Mouse (Mus musculus) kidney, adult 2 months (tissue): Measurements from ENCODE around the gene Otud7a. TPM values are rescaled to one million over a fixed set of nuclear protein-coding genes. Genes with fewer than 3 reads are reported as not detected.
A peak's percentile ranks its signal among the peaks of the same experiment; 100 is the strongest.

Source experiments
- DNase-seq: peaks from one replicate; pipeline ENCODE4 v3.0.0; 2021
- H3K27ac ChIP-seq: fragments of 200-500 bp; 2 replicates; pipeline ENCODE4 v1.5.1; 2012; ENCODE audit warnings: low read depth, low read length, control low read depth, inconsistent platforms; ENCODE audit not compliant: insufficient read depth
- H3K27me3 ChIP-seq: fragments of 200-500 bp; replicated peaks from 2 replicates; pipeline ENCODE4 v1.6.1; 2012; ENCODE audit warnings: mild to moderate bottlenecking, moderate library complexity, low read length, inconsistent platforms; ENCODE audit not compliant: control insufficient read depth, insufficient read depth
- H3K36me3 ChIP-seq: fragments of 200-500 bp; 2 replicates; pipeline ENCODE4 v1.6.1; 2012; ENCODE audit warnings: mild to moderate bottlenecking, moderate library complexity, low read length, inconsistent platforms; ENCODE audit not compliant: control insufficient read depth, insufficient read depth
- H3K4me1 ChIP-seq: fragments of 200-500 bp; 2 replicates; pipeline ENCODE4 v1.6.1; 2011; ENCODE audit warnings: low read length; ENCODE audit not compliant: control insufficient read depth, insufficient read depth
- H3K4me3 ChIP-seq: fragments of 200-500 bp; 2 replicates; pipeline ENCODE4 v1.5.1; 2011; ENCODE audit warnings: mild to moderate bottlenecking, low read depth, low read length, control low read depth; ENCODE audit not compliant: insufficient read depth
- CTCF ChIP-seq: fragments of 200-500 bp; conservative IDR thresholded peaks from 2 replicates; pipeline ENCODE4 v1.5.1; 2011; ENCODE audit warnings: low read depth, mild to moderate bottlenecking, control low read depth, low read length, moderate library complexity, mixed read lengths; ENCODE audit not compliant: insufficient read depth, insufficient read length
- POLR2A ChIP-seq: fragments of 200-500 bp; IDR thresholded peaks from one replicate; pipeline ENCODE4 v1.6.1; 2011; ENCODE audit warnings: low read depth, low read length, control low read depth
- WGBS: fragments of 180-500 bp; shearing (Covaris S2); methylation state at CpG from one replicate; pipeline ENCODE4 v1.1.7; 2018; 5-methylcytosine and 5-hydroxymethylcytosine counted together
- polyA plus RNA-seq: library from polyadenylated mRNA; depleted of rRNA; stranded (reverse); fragments of >200 nt; gene quantifications from 2 replicates; pipeline ENCODE4 v1.2.3, GENCODE M21; 2012

Gene Otud7a
- polyA plus RNA-seq, 1 experiment: 0.08 TPM

DNA sequence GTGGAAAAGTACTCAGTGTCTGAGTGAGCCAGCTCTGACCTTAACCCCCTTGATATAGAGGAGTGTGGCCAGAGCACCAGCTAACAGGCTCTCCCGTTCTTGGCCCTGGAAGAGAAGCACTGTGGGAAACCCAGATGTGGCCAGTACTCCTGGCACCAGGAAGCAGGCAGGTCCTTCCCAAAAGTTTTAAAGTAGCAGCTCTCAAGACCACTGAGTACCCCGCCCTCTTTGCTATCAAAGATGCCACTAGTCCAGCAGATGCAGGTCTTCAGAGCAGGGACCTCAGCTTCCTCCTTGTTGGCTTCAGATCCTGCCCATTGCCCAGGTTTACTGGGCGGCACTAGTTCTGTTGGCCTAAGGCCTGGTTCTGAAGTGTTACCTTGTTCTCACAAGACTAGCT, 318.0 kb downstream of the Otud7a start:
- no peak for TF ChIP-seq POLR2A
- TF ChIP-seq CTCF: no peak
- no peaks in the 10 kb centered on the region for H3K4me1 ChIP-seq
- DNase-seq: no peak
- H3K36me3 ChIP-seq: no peaks in the 10 kb centered on the region
- no peak overlapping the region for H3K27ac ChIP-seq
- 0 out of 2 replicates have a peak, but pooled peaks cover 2% of the 10 kb centered on the region for H3K27me3 ChIP-seq
- 86% methylated on average over 3 of the region's 3 CpGs for WGBS
- no peak overlapping the region for H3K4me3 ChIP-seq

DNA sequence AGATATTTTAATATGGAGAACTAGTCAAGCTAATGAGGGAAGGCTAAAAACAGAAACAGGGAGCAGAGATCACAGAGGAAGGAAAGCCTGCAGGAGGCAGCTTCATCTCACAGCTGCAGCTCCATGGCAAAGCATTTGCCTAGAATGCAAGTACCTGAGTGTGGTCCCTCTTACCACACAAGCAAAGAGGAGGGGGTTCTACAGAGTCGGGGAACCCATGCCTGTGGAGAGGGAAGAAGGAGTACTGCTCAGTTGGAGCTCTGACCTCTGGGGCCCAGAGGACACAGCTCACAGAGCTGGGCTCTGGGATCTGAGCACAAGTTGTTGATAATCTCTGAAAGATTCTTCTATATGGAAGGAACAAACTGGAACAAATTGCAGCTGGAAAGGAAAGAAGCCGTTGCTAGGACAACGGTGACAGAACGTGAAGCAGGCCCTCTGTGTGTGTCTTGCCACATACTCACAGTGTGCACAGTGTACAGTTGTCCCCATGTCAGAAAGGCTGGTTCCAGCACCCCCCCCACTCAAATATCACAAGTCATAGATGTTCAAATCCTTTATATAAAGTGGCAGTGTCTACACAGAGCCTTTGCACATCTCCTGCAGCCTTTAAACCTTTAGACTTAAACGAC, 324.0 kb downstream of the Otud7a start:
- Histone ChIP-seq H3K36me3 (no peaks in the 10 kb centered on the region), H3K4me1 (no peaks in the 10 kb centered on the region), H3K4me3 (no peak overlapping the region), H3K27ac (no peak overlapping the region), H3K27me3 (no peaks in the 10 kb centered on the region)
- DNase-seq: no peak
- TF ChIP-seq POLR2A: no peak
- TF ChIP-seq CTCF: no peak
- WGBS: 66% methylated on average over 5 of the region's 5 CpGs

DNA sequence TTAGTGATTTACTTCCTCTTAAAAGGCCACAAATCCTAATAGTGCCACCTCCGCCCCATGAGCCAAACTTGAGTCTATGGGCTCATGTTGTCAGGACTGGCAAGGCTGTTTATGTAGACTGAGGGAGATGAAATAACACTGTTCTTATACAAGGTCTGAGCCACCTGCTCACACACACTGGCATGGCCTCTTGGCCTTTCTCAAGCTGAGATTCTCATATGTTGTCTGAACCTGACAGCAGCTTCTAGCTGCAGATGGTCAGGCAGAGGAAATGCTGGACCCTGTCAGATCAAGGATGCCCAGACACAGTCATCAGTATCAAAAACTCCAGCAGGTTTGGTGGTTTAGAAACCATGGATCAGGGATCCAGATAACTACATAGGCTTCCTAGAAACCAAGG, 328.7 kb downstream of the Otud7a start:
- H3K36me3 ChIP-seq: no peaks in the 10 kb centered on the region
- no peak for TF ChIP-seq POLR2A
- no peak for TF ChIP-seq CTCF
- 91% methylated on average over 1 of the region's 1 CpGs for WGBS

DNA sequence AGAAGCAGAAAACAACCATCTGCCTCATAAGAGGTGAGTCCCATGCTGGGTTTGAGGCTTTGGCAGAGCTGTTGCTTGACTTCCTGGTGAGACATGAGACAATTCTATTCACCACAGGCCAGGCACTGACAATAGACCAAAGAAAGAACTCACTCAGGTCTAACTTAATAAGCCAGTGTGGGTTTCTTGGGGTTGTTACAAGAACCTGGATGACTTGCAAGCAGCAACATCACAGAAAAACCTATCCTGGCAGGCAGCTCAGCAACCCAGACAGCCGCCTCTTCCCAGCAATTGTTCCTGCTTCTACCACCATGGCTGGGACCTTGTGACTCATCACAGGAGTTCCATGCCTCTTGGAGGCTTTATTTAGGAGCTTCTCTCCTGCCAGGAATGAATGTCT, 329.7 kb downstream of the Otud7a start:
- Histone ChIP-seq H3K27ac (no peak overlapping the region), H3K4me1 (no peaks in the 10 kb centered on the region), H3K27me3 (no peaks in the 10 kb centered on the region), H3K36me3 (no peaks in the 10 kb centered on the region), H3K4me3 (no peak overlapping the region)
- no peak for DNase-seq
- whole genome bisulfite sequencing: 79% methylated on average over 1 of the region's 1 CpGs
- TF ChIP-seq POLR2A (no peak), CTCF (no peak)

More for the DNA sequence above, 328.7 kb downstream of the Otud7a start:
- no peak for DNase-seq
- Histone ChIP-seq H3K4me3 (no peak overlapping the region), H3K27me3 (no peaks in the 10 kb centered on the region), H3K27ac (no peak overlapping the region), H3K4me1 (no peaks in the 10 kb centered on the region)

DNA sequence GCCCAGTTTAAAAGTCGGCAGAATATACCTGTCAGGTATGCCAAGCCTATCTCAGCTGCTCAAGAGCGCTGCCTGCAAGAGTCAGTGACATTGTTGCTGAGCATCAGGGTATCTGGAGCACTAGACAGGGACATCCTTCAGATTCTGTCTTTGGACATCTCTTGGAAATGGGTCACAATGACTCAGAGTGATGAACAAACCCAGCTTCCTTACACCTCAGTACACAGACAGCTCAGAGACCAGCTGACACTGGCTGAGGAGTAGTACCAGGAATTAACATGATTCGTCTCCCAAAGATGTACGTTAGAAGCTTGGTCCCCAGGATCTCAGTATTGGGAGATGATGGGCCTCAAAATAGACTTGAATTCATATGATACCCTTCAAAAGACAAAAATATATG, 332.8 kb downstream of the Otud7a start:
- DNase-seq: no peak
- WGBS: 90% methylated on average over 4 of the region's 4 CpGs

DNA sequence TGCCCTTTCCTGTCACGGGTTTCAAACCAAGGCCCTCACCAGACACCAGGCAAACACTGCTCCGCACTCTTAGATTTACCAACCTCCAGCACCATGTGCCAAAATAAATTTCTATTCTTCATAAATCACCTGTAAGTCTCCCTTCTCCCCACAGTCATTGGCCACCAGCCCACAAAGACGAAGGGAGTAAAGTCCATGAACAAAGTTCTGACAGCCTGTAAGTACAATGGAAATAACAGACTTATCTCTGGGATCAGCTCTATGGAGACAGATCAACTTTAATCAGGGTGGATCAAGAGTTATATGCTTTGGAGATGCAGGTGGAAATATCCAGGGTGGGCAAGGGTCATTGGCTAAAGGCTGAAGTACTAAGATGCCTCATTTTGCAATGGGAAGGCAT, 336.3 kb downstream of the Otud7a start:
- TF ChIP-seq CTCF (no peak), POLR2A (no peak)
- no peaks in the 10 kb centered on the region for H3K27me3 ChIP-seq
- H3K27ac ChIP-seq: no peak overlapping the region
- H3K36me3 ChIP-seq: no peaks in the 10 kb centered on the region
- peak; percentile 47 for DNase-seq
- H3K4me1 ChIP-seq: no peaks in the 10 kb centered on the region
- WGBS: 57% methylated on average over 3 of the region's 3 CpGs
- no peak overlapping the region for H3K4me3 ChIP-seq

More for the DNA sequence above, 332.8 kb downstream of the Otud7a start:
- Histone ChIP-seq H3K27me3 (no peaks in the 10 kb centered on the region), H3K4me3 (no peak overlapping the region), H3K27ac (no peak overlapping the region), H3K36me3 (no peaks in the 10 kb centered on the region), H3K4me1 (no peaks in the 10 kb centered on the region)
- TF ChIP-seq CTCF: no peak
- TF ChIP-seq POLR2A: no peak

DNA sequence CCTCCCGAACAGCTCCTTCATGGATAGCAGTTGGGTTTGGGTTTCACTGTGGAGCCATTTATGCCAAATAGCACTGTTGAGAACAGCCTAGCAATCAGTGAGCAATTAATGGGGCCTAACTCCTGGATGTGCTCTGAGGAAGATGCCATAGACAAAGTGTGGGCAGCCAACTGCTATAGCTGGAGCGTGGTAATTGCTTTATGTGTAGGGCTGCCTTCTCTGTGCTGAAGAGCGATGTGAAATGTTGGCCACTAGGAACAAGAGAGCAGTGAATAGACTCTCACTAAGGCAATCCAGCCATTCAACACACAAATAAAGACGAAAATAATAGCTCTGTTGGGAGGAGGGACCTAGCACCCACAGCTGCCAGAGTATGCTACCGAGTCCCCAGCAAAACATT, 345.2 kb downstream of the Otud7a start:
- H3K27ac ChIP-seq: no peak overlapping the region
- no peaks in the 10 kb centered on the region for H3K4me1 ChIP-seq
- H3K27me3 ChIP-seq: no peaks in the 10 kb centered on the region
- DNase-seq: no peak
- 59% methylated on average over 5 of the region's 5 CpGs for WGBS
- no peak overlapping the region for H3K4me3 ChIP-seq
- TF ChIP-seq CTCF (no peak), POLR2A (no peak)
- no peaks in the 10 kb centered on the region for H3K36me3 ChIP-seq
